Mouse (Mus musculus) mesoderm, embryonic 11.5 days (tissue): ENCODE measurements at regions not wholly inside any gene's neighbourhood (a gene's known extent, or its start where the extent isn't known, plus 50 kb on each side); places are given as distances from the start of the nearest gene placed in this dataset.

Source experiments
- DNase-seq: peaks from one replicate; pipeline ENCODE4 v3.0.0-alpha.2; 2012; ENCODE audit warnings: low read depth, low spot score

DNA sequence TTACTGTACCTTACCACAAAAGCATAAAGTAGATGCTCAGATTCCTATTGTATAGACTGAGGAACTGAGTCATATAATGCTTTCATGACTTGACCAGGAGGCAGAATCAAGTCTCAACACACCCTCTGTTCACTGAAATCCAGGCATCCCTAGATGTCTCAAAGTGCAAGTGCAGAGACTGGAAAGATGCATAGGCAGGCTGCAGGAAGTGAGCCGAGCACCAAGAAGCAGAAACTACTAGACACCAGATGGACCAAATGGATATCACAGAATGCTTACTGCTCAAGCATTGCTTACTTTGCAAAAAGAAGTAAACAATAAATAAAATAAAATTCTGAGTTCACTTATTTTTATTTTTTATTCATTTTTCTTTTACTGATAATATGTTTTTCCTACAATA is 143.0 kb upstream of the Cpeb2 start:
- no peak for DNase-seq

DNA sequence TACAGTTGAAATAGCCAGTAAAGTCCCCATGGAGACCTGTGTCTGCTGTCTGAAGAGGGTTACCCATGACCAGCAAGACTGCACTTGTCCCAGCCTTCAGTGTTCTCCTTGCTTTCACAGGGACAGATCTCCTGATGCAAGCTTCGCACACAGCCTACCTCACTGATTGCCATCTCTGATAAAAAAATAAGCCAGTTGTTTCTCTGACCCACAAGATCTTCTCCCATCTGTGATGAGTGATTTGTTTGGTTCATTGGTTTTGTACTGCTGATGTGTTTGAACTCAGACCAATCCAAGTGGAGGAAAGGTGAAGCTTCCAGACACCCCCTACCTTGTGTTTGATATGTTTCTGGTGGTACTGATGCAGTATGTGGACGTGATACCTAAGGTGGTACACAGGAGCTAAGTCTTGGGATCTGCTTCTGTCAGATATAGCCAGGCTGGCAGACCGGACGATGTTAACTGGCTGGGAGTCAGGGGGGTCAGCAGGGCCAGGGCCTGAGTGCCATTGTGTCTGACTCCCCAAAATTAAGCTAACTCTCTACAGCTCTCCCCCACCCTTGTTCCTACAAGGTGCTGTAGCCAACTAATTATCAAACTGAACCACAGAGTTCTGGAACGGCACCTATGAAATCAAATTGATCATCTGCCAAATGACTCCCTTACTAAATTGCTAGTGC is 139.2 kb upstream of the Cpeb2 start:
- DNase-seq: no peak

DNA sequence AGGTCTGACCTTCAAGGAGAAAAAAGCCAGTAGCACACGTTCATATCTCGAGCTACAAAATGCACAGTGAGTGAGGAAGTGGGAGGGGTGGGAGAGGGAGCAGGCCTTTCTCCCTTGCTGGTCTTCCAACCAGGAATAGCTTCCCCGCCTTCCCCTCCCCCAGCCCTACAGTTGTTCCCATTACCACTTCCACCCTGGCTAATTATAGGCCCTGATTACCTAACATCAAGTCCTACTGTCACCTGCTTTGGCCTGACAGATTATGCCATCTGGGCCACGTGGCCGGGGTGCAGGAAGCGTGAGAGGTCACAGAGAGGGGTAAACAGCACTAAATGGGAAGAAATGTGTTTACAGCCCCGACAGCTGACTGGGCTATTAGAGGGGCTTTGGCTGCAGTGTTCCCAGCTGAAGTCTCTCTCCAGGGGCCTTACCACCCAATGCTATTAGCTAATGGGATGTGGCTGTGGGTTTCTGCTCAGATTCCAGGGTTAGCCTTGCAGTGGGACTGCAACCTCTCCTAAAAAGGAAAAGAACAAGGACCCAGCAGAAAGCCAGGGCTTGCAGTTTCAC is 138.6 kb upstream of the Cpeb2 start:
- peak; percentile 30 for DNase-seq

DNA sequence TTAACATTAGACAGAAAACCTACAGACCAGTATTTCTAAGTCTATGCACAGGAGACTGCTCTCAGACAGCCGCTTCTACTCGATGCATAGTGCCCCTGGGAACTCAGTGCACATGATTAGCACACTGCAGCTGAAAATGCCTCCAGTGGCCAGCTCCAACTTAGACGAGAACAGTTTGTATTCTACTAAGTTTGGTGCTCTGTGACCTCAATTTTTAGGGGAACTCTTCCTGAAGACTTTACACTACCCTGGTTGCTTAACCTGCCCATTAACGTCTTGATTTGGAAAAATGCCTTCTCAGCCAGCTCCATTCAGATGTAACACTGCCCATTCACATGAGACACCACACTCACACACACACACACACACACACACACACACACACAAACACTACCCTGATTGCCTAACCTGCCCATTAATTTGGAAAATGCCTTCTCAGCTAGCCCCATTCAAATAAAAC is 130.9 kb upstream of the Cpeb2 start:
- DNase-seq: no peak

DNA sequence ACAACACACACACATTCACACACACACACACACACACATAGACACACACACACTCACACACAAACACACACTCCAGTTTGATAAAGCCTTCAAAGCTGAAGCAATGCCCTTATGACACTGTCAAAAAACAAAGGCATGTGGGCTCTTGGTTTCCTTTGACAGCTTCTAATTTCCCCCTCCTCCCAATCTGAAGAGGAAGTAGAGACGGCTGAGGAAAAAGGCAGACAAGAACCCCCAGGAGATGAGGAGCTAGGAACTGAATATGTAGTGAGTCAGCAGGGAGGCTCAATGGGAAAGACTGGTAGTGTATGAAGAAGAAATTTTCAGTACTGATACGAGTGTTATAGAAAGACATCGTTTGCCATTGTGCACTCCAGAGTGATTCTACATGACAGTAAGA is 130.4 kb upstream of the Cpeb2 start:
- no peak for DNase-seq

DNA sequence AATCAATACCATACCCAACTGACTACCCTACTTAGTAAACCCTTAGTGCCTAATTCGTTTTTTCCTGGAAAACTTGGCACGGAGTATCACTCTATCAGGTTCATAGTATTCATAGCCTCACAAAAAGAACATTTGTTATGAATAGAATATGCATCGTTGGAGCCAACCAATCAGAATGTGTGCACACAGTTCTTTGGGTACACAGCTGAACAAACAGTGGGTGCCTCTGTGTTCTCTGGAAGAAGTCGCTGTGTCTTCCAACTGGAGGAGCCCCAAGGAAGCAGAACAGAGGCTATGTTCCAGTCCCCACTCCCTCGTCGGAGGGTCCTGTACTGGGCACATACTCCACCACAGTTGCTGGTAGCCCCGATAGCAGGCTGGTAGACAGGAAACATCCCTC is 129.2 kb upstream of the Cpeb2 start:
- no peak for DNase-seq

DNA sequence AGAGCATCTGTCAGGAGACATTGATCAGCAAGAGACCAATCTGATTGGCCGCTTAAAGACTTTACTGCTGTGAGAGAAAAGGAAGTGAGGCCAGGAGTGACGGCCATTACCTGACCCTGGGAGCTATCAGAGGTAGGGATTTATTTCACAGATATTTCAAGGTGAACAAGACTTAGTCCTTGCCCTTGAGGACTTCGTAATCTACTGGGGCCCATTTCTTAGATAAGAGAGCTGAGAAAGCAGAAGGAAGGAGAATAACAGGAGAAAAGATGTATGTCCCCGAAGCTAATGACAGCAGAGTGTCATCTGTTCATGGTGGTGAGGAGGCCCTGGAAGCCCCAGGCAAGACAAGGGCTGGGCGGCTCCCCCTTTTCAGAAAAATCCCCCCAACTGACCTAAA is 127.4 kb upstream of the Cpeb2 start:
- DNase-seq: no peak

DNA sequence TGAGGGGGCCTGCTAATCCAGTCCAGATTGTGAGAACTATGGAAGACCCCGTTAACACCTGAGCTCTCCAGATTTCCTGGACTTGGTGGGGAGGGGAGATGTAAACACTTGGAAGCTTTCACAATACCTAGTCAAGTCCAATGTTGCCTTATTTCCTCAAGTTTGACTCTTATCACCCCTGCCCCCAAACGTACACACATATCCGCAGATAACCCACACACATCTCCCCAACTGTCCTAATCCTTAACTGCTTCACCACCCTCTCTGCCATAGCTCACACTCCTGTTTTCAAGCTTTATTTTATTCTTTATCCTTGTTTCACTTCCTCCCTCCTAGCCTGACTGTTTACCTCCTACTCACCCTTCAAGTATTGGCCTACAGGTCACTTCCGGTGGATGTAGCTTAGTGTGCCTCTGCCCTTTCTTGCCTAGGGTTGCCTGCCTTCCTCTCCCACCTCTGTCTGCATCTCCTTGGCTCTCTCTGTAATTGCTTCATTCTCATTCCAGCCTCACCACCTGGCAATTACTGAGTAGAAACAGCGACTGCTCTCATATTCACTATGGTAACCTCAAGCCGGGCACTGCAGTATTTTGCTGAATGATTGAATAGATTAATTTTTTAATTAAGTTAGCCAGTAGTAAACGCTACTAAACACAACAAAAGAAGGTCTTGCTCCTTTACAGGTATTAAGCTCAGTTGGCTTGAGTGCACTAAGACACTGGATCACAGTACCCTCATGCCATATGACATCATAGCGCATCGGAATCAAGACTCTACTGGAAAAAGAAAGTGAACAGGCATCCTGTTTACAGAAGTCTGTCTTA is 125.3 kb upstream of the Cpeb2 start:
- no peak for DNase-seq

DNA sequence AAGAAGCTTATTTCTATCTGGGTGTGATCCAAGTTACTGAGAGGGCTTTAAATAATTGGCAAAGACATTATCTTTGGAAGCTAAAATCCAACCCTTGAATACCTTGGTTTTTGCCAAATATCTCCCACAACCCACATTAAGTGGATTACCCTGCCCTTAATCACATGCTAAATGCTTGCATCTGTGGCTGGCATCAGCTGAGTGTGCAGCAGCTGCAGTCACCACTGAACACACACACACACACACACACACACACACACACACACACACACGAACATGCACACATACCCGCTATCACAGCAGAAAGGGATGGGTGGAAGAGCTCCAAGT is 124.7 kb upstream of the Cpeb2 start:
- DNase-seq: no peak

DNA sequence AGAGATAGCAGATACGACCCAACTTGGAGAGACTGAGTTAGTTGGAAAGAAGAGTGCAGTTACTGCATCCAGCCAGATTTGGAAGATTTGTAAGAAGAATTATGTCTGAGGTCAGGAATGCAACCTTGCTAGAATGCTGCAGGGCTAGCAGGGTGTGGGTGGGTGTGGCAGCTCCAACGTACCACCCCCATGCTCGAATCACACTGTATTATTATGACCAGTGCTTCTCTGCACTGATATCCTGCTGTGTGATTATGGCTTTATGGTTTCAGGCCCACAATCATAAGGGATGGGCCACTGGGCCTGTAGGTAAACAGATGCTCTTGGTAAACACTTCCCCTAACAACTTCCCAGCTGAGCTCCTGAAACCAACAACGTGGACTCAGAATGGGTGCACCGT is 122.8 kb upstream of the Cpeb2 start:
- DNase-seq: no peak

DNA sequence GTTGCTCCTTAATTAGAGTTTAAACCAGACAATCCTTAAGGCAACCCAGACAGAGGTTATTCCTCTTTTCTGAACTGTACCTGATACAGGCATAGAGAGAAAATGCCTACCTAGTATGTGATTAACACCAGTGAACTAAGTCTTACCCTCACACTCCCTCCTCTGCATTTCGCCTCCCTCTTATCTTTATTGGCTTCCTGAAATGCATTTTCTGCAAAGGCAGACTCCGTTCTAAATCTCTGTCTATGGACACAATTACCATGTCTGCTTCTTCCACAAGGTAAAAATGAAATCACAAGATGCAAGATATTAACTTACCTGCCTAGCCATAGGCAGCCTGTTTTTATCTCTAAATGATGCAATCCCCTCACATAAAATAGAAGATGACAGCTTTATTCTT is 121.2 kb upstream of the Cpeb2 start:
- DNase-seq: no peak

DNA sequence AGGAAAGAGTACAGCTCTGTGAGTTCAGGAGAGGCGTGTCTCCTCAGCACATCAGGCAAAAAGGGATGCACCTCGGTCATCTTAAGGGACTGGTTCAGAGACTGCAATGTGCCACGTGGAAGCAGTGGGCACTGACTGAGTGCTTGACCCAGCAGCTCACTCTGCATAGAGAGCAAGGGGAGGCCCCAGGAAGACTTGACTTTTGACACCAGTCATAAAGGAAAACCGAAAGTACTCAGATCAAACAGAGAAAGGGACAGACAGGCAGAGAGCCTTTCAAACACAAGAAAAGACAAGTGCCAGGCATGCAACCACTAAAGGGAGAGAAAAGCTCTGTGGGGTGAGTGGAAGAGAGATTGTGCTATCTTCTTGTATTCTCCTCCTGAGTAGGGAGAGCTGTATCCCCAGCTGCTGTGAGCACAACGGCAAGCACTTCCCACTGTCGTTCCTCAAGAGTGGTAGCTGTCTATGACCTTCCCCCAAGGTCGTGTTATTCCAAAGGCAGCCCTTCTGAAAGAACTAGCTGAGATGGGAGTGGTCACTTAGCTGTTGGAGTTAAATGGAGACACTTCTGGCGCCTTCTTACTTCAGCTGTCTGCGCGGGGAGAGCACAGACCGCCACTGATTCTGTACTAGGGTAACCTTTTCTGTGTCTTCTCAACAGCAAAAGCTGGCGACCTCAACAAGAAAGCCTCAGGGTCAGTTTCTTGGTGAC is 119.4 kb upstream of the Cpeb2 start:
- no peak for DNase-seq

DNA sequence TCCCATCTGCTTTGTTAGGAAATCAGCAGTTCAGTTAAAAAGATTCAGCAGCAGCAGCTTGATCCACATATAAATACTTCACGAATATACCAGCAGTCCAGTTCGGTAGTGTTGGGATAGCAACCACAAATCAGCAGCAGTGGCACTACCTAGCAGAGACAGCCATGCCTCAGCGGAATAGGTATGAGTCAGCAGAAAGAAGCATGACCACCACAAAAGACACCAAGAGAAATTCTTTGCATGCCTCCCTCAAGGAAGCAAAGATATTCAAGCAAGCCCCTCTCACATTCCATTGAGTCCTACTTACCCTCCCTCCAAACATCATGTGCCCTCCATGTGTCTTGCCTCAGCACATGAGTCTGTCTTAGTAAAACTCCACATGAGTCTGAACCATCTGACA is 117.5 kb upstream of the Cpeb2 start:
- no peak for DNase-seq

DNA sequence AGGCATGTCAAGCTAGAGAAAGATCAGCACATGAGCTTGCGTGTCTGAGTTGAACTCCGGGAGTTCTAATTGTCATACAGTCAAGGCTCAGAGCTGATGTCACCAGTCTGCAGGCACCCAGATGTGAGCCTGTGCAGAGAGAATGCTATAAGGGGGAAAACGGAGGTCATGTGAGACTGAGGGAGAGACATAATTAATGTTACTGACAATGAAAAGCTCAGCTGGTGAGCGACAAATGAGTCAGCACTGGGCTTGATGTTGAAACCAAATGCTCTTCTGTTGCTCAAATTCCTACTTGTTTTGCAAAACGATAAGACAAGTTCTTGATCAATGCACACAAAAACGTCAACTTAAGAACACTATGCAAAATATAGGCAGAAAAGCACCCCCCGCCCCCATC is 116.1 kb upstream of the Cpeb2 start:
- peak; percentile 16 for DNase-seq

DNA sequence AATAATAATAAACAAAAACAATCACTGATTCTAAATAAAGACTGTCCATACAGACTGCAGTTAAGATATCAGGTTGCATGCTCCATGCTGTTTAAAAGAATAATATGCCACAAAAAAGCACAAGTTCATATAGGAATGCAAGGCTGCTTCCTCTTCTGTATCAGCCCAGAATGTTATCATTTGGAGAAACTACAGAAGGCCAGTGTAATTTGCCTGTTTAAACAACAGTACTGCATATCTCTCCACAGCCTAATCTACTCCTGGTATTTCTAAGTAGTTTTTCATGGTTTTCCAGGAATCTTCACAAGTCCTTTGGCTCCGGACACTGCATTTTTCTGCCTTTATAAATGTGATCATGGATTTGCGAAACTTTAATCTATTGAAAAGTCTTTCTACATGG is 111.9 kb upstream of the Cpeb2 start:
- DNase-seq: no peak

DNA sequence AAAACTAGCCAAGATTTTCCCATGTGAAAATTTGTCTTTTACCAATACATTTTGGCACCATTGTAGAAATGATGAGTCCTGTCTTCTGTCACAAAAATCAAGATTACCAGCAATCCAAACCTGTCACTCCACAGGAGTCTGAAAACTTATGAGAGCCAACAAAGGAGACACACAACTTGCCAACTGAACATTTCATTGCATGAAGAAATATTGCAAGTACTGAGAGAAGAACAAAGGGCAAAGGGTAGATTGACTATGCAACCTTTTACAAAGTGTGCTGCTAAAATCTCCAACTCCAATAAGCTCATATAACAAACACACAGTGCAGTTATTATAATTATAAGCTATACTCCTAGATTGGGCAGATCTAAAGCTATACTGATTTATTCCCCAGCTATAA is 108.7 kb upstream of the Cpeb2 start:
- DNase-seq: no peak

DNA sequence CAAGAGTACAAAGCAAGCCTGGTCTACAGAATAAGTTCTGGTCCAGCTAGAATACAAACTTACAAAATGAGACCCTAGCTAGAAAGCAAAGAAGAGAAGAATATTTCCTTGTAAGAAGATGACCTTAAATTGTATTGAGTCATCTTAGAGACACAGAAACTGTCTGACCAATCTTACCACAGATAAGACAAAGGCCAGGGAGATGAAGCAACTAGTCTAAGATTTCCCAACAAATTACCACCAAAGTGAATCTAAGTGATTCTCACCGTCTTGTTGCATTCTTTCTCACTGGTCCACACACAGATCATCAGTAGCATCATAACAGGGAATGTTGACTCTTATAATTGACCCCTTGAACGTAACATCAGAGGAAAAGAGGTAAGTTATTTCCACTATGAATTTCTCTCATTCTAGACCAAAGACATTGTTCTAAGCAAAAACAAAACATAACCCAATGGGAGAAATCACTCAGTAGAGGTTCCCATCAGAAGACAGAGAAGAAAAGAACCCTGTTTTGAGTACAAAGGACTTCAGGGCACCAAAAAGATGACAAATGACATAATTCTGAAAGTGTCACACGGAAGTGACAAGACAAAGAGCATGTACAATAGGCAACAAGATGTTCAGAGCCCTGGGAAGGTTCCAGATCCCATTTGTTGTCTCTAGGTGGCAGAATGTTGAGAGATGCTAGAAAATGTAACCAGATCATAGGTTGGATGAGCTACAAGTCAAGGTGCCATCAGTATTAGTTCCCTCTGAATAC is 107.0 kb upstream of the Cpeb2 start:
- no peak for DNase-seq

DNA sequence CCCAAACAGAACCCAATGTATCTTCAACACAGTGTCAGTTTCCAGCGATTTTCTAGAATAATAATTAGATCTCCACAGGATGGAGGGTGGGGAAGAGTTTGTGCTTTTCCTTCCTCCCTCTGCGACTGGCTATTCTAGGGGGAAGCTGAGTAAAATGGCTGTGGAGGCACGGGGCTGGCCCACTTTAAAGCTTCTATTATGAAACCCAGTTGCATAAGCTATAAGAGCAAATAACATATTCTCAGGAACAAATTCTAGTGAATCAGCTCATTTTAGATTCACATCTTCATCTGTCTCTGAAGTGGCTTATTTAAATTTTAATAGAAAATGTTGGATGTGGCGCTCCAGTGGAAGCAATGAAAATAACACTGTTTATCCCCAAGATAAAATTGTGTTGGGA is 102.6 kb upstream of the Cpeb2 start:
- no peak for DNase-seq

DNA sequence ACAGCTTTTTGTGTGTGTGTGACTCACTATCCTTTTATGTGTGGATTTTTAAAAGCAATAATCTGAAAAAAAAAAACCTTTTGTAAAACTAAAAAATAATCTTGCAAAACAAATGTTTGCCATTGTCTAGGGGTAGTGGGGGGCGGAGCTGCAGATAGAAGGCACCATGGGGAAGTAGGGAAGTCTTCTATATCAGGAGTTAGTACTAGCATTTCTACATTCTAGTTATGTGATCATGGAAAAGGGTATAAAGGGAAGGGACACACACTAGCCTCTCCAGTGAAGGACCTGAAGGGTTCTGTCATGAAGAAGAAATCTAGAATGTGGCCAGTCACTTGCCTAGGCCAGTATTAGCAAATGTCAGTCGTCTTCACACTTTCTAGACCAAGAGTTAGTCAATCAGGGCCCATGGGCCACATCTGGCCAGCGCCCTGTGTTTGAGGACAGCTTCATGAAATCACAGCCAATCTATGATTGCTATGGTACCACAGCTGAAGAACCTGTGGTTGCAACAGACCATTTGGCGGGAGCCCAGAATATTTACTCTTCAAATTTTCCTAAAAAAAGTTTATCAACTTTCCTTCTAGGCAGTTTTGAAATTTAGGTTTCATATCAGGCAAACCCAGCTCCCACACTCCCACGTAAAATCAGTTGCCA is 101.9 kb upstream of the Cpeb2 start:
- DNase-seq: no peak

DNA sequence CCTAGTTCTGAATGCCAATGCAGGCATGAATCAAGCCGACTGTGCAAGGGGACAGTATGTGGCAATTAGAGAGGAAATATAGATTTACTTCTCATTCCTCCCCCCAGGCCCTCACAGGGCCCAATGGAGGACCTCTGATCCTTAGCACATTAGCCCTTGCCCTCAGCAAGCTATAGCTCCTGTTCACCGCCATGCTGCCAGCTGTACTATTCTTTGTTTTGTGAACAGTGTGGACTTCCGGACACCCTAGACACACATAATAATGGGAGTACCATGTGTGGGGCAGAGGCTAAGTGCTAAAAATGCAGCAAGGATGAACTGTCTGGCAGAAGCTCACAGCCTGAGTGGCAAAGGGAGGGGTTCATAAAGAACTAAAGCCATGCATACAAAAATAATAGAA is 99.3 kb upstream of the Cpeb2 start:
- DNase-seq: peak; percentile 22

DNA sequence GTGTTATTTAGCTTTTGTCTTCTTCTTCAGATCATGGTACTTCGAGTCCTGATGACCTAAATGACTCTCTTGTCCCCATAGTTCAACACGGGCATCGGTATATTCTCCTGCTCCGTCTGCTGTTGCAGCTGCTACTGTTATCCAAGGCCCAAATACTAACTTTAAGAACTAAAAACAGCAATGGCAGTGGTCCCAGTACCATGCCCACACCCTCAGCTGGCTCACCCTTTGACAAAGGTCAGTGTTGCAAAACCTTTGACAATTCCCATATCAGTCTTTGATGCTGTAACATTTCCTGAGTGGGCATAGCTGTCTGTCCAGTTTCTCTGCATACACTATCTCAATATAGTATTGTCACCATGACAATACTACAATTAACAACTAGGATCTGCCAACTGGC is 96.8 kb upstream of the Cpeb2 start:
- no peak for DNase-seq
